Mouse (Mus musculus): ENCODE data around the gene Mt3.
"Not testable (repeated sequence)": the region's sequence is repeated elsewhere in the genome, so short reads cannot be mapped to it uniquely, and the experiment has no call there.

The Mt3 gene

DNA sequence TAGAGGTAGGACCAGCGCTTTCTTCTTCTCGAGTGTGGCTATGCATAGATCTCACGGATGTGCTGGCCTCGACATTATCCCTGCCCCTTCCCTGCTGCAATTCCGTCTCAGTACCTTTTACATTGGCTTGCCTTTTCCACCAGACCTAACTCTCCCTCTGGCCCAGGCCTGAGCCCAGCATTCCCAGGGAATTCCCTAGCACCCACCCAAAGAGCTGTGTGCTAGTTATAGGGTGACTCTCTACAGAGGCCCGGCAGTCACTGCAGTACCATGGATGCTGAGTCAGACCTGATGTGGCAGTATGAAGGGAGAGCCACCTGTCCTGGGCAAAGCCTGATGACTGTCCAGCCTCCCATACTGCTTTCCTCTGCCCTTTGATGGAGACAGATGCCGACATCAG, 1.0 kb downstream of the Mt3 start:
- peak; percentile 25 to 48 for DNase-seq

DNA sequence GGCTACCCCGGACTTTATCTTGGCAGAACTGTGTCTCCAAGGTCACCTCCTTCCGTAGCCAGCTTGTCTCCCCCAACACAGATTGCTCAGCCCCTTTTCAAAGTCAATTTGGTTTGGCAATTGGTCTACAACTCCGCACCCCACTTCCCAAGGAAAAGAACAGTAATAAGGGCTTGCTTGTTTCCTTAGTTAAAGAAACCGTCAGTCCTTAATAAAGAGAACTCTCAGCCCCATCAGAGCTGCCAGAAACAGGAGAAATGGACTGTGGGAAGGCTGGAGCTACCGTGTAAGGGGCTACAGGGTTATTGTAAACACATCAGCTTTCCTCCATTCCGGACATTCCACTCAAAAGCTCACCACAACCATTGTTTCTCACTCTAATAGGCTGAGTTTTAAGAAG, 2.1 kb downstream of the Mt3 start:
- DNase-seq, result no peak

GRCm38 (mm10) chr8:94156092-94156491, 3.7 kb downstream of the Mt3 start:
- DNase-seq, result no peak

DNA sequence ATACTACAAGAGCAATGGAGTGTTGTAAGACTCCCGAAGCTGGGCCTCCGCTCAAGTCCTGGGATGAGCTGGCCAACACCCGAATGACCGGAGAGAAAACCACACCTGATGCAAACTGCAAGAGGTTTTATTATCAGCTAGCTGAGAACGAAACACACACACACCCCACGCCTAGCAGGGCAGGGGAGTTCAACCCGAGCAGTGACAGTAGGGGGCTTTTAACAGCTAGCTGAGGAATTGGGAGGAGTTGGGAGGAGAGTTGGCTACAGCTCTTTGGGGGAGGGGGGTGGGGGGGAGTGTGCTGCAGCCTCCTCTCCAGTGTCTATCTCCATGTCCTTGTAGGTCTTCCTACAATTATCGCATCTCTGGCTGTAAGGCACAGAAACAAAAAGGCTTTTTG, 13.4 kb downstream of the Mt3 start:
- DNase-seq, result not testable (repeated sequence)

GRCm38 (mm10) chr8:94167244-94167643, 14.8 kb downstream of the Mt3 start:
- peak; percentile 92 to 98 for DNase-seq

- no peak for DNase-seq
Observed at GRCm38 (mm10) chr8:94169547-94169946, 17.1 kb downstream of the Mt3 start.

GRCm38 (mm10) chr8:94171321-94171755, 18.9 kb downstream of the Mt3 start:
- peak in 1 of 2 experiments; percentile 22 for DNase-seq

- peak; percentile 48 to 52 for DNase-seq
Observed at GRCm38 (mm10) chr8:94172075-94172808, 19.8 kb downstream of the Mt3 start, which contains the start of gene Mt2. Gene Mt2, plus strand, starts transcription at chr8:94172664.

DNA sequence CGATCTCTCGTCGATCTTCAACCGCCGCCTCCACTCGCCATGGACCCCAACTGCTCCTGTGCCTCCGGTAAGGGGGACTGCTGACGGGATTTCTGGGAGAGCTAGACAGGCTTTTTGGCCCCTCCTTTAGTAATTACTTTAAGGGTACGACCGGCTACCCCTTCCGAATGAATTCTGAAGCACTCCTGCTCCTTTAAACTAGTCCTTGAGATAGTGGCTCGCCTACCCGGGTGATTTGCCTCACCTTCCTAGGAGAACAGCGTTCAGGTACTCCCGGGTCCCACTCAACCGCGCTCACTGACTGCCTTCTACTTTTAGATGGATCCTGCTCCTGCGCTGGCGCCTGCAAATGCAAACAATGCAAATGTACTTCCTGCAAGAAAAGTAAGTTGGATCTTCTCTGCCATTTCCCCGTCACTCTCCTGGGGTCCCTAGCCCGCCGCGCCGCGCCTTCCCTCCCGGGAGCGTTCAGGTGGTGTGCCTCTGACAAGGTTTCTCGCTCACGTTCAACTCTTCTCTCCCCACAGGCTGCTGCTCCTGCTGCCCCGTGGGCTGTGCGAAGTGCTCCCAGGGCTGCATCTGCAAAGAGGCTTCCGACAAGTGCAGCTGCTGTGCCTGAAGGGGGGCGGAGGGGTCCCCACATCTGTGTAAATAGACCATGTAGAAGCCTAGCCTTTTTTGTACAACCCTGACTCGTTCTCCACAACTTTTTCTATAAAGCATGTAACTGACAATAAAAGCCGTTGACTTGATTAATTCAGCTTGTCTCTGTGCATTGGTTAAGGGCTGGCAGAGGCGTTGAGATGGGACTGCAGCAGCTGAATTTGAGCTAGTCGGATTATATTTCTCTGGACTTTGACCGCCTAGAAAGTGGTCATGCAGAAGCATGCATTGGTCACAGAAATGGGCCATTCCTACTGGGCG, 20.7 kb downstream of the Mt3 start:
- DNase-seq, result peak in 1 of 2 experiments; percentile 13

- no peak for DNase-seq
Observed at GRCm38 (mm10) chr8:94173848-94174403, 21.5 kb downstream of the Mt3 start.

- no peak for DNase-seq
Observed at GRCm38 (mm10) chr8:94174619-94175213, 22.3 kb downstream of the Mt3 start.

GRCm38 (mm10) chr8:94177716-94178390, 25.4 kb downstream of the Mt3 start:
- no peak for DNase-seq

DNA sequence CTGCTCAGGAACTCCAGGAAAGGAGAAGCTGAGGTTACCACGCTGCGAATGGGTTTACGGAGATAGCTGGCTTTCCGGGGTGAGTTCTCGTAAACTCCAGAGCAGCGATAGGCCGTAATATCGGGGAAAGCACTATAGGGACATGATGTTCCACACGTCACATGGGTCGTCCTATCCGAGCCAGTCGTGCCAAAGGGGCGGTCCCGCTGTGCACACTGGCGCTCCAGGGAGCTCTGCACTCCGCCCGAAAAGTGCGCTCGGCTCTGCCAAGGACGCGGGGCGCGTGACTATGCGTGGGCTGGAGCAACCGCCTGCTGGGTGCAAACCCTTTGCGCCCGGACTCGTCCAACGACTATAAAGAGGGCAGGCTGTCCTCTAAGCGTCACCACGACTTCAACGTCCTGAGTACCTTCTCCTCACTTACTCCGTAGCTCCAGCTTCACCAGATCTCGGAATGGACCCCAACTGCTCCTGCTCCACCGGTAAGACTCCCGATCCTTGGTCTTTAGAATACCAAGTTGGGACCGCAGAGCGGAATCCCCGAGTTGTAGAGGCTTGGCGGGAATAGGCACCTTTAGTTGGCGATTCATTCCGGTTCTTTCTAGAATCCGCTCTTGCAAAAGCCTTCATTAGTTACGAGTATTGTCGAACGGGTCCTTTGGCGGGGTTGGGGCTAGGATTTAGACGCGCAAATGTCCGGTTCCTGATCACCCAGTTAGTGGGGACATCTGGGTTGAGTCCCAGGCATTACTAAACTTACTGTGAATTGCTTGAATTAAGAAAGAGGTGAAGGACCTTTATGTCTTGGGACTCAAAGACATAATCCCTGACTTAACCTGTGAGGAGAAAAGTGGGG, 26.7 kb downstream of the Mt3 start, which contains the start of gene Mt1:
Gene Mt1, plus strand, starts transcription at position 226 of the 856 bp plus-strand sequence.
- peak; percentile 79 for DNase-seq

- DNase-seq, result peak in 1 of 2 experiments; percentile 12
Observed at GRCm38 (mm10) chr8:94179713-94180560, 27.5 kb downstream of the Mt3 start.

- no peak for DNase-seq
Observed at GRCm38 (mm10) chr8:94180561-94180908, 28.1 kb downstream of the Mt3 start.

DNA sequence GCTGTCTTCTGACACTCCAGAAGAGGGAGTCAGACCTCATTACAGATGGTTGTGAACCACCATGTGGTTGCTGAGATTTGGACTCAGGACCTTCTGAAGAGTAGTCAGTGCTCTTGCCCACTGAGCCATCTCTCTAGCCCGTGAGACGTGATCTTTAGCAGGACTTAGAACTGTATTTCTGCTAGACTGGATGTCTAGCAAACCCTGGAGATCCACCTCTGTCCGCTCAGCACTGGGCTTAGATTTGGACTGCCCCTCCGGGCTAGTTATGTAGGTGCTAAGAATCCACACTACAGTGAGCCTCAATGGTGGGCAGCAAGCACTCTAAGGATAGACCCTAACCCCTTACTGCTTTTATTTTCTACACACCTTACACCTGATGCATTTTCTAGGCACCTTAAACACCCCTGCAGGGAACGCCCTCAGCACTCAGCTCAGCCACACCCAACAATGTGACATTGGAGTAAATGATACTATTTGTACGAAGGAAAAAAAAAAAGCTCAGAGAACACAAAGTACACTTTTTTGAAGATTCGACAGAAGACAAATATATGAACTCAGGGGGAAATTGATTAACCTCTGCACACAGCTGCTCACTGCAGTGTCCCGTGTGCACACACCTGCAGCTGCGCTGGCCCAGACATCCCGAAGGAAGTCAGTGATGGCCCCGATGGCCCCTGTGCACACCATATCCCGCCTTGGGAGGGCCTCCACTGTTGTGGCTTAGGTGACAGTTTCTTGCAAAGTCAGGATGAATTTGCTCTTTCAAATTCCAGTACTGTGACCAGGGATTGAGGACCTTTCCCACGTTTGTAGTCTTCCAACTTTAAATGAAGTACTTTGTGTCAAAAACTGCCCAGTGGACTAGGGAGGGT, 29.9 kb downstream of the Mt3 start:
- no peak for DNase-seq

DNA sequence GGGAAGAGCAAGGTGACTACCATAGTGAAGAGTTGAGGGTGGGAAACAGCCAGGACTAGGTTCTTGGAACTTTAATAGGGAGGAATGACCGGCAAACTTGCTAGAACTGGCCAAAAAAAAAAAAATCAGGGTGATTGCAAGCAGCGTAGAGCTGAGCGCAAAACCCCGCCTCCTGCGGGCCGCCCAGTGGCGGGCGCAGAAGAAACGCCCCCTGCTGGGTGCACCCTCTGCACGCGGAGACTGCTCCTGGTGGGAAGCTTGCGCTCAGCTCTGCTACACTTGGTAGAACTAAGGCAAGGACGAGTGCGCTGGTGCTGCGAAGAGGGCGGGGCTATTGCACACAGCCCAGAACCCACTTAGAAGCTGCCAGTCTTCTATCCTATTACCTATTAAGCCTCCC, 30.7 kb downstream of the Mt3 start:
- peak in 1 of 2 experiments; percentile 43 for DNase-seq

GRCm38 (mm10) chr8:94184357-94184843, 32.0 kb downstream of the Mt3 start:
- no peak for DNase-seq

- DNase-seq, result no peak
Observed at GRCm38 (mm10) chr8:94185791-94186190, 33.4 kb downstream of the Mt3 start.
